Mouse (Mus musculus): ENCODE measurements at regions not wholly inside any gene's neighbourhood (a gene's known extent, or its start where the extent isn't known, plus 50 kb on each side); places are given as distances from the start of the nearest gene placed in this dataset.

- no peak overlapping the region for H3K4me2 ChIP-seq (ENCODE audit: low read depth, low read length)
- no peaks in the 10 kb centered on the region for H3K9me3 ChIP-seq (replicated peaks; ENCODE audit: control insufficient read depth, low read length)
- 52% methylated on average over 17 of the region's 17 CpGs for WGBS (ENCODE audit: insufficient replicate concordance)
- peaks cover 20% of the 10 kb centered on the region for H3K27me3 ChIP-seq (ENCODE audit: control insufficient read depth, insufficient read depth, low read depth, low read length)
- H3K4me1 ChIP-seq (ENCODE audit: control insufficient read depth, low read depth, low read length): no peaks in the 10 kb centered on the region
- H3K4me3 ChIP-seq (ENCODE audit: low read depth, low read length): no peak overlapping the region
- no peak overlapping the region for H3K27ac ChIP-seq (ENCODE audit: low read length)
- no peak overlapping the region for H3K9ac ChIP-seq (ENCODE audit: low read depth, low read length)
- ATAC-seq (ENCODE audit: low read depth): no peak
- H3K36me3 ChIP-seq (ENCODE audit: control insufficient read depth, insufficient read depth): no peaks in the 10 kb centered on the region
Measured at GRCm38 (mm10) chr17:45869014-45869968, 135.6 kb upstream of the 1600014C23Rik start.

- Histone ChIP-seq H3K4me2 (ENCODE audit: low read depth, low read length) (no peak overlapping the region), H3K36me3 (ENCODE audit: control insufficient read depth, insufficient read depth) (no peaks in the 10 kb centered on the region), H3K27ac (ENCODE audit: low read length) (no peak overlapping the region), H3K9ac (ENCODE audit: low read depth, low read length) (no peak overlapping the region), H3K9me3 (replicated peaks; ENCODE audit: control insufficient read depth, low read length) (no peaks in the 10 kb centered on the region), H3K4me1 (ENCODE audit: control insufficient read depth, low read depth, low read length) (no peaks in the 10 kb centered on the region), H3K4me3 (ENCODE audit: low read depth, low read length) (no peak overlapping the region), H3K27me3 (ENCODE audit: control insufficient read depth, insufficient read depth, low read depth, low read length) (peaks cover 12% of the 10 kb centered on the region)
- no peak for ATAC-seq (ENCODE audit: low read depth)
- 70% methylated on average over 4 of the region's 4 CpGs for WGBS (ENCODE audit: insufficient replicate concordance)
Measured at GRCm38 (mm10) chr17:45868539-45868938, 134.9 kb upstream of the 1600014C23Rik start.

GRCm38 (mm10) chr17:45867727-45868126 is 134.1 kb upstream of the 1600014C23Rik start:
- no peak overlapping the region for H3K4me2 ChIP-seq (ENCODE audit: low read depth, low read length)
- 53% methylated on average over 5 of the region's 5 CpGs for WGBS (ENCODE audit: insufficient replicate concordance)

GRCm38 (mm10) chr17:45866876-45867652 is 133.4 kb upstream of the 1600014C23Rik start:
- Histone ChIP-seq H3K4me3 (ENCODE audit: low read depth, low read length) (no peak overlapping the region), H3K4me1 (ENCODE audit: control insufficient read depth, low read depth, low read length) (no peaks in the 10 kb centered on the region), H3K27me3 (ENCODE audit: control insufficient read depth, insufficient read depth, low read depth, low read length) (no peaks in the 10 kb centered on the region), H3K4me2 (ENCODE audit: low read depth, low read length) (no peak overlapping the region), H3K36me3 (ENCODE audit: control insufficient read depth, insufficient read depth) (no peaks in the 10 kb centered on the region), H3K27ac (ENCODE audit: low read length) (no peak overlapping the region), H3K9ac (ENCODE audit: low read depth, low read length) (no peak overlapping the region), H3K9me3 (replicated peaks; ENCODE audit: control insufficient read depth, low read length) (no peaks in the 10 kb centered on the region)
- ATAC-seq (ENCODE audit: low read depth): no peak
- WGBS (ENCODE audit: insufficient replicate concordance): 51% methylated on average over 15 of the region's 15 CpGs

More at GRCm38 (mm10) chr17:45867727-45868126, 134.1 kb upstream of the 1600014C23Rik start:
- Histone ChIP-seq H3K4me3 (ENCODE audit: low read depth, low read length) (no peak overlapping the region), H3K9ac (ENCODE audit: low read depth, low read length) (no peak overlapping the region), H3K27ac (ENCODE audit: low read length) (no peak overlapping the region), H3K9me3 (replicated peaks; ENCODE audit: control insufficient read depth, low read length) (no peaks in the 10 kb centered on the region), H3K4me1 (ENCODE audit: control insufficient read depth, low read depth, low read length) (no peaks in the 10 kb centered on the region), H3K27me3 (ENCODE audit: control insufficient read depth, insufficient read depth, low read depth, low read length) (peaks cover 4% of the 10 kb centered on the region), H3K36me3 (ENCODE audit: control insufficient read depth, insufficient read depth) (no peaks in the 10 kb centered on the region)
- ATAC-seq (ENCODE audit: low read depth): no peak

GRCm38 (mm10) chr17:45866346-45866745 is 132.7 kb upstream of the 1600014C23Rik start:
- Histone ChIP-seq H3K9me3 (replicated peaks; ENCODE audit: control insufficient read depth, low read length) (no peaks in the 10 kb centered on the region), H3K27ac (ENCODE audit: low read length) (no peak overlapping the region), H3K27me3 (ENCODE audit: control insufficient read depth, insufficient read depth, low read depth, low read length) (no peaks in the 10 kb centered on the region), H3K9ac (ENCODE audit: low read depth, low read length) (no peak overlapping the region), H3K36me3 (ENCODE audit: control insufficient read depth, insufficient read depth) (no peaks in the 10 kb centered on the region), H3K4me2 (ENCODE audit: low read depth, low read length) (no peak overlapping the region), H3K4me3 (ENCODE audit: low read depth, low read length) (no peak overlapping the region), H3K4me1 (ENCODE audit: control insufficient read depth, low read depth, low read length) (no peaks in the 10 kb centered on the region)
- 44% methylated on average over 10 of the region's 10 CpGs for WGBS (ENCODE audit: insufficient replicate concordance)
- no peak for ATAC-seq (ENCODE audit: low read depth)

- no peaks in the 10 kb centered on the region for H3K27me3 ChIP-seq (ENCODE audit: control insufficient read depth, insufficient read depth, low read depth, low read length)
- H3K9me3 ChIP-seq (replicated peaks; ENCODE audit: control insufficient read depth, low read length): no peaks in the 10 kb centered on the region
- no peak overlapping the region for H3K9ac ChIP-seq (ENCODE audit: low read depth, low read length)
- H3K27ac ChIP-seq (ENCODE audit: low read length): no peak overlapping the region
- H3K4me2 ChIP-seq (ENCODE audit: low read depth, low read length): no peak overlapping the region
- H3K4me1 ChIP-seq (ENCODE audit: control insufficient read depth, low read depth, low read length): no peaks in the 10 kb centered on the region
- H3K36me3 ChIP-seq (ENCODE audit: control insufficient read depth, insufficient read depth): no peaks in the 10 kb centered on the region
- H3K4me3 ChIP-seq (ENCODE audit: low read depth, low read length): no peak overlapping the region
- 35% methylated on average over 6 of the region's 6 CpGs for WGBS (ENCODE audit: insufficient replicate concordance)
- ATAC-seq (ENCODE audit: low read depth): no peak
Measured at GRCm38 (mm10) chr17:45865944-45866343, 132.3 kb upstream of the 1600014C23Rik start.

GRCm38 (mm10) chr17:45863471-45864205 is 130.0 kb upstream of the 1600014C23Rik start:
- 59% methylated on average over 10 of the region's 10 CpGs for WGBS (ENCODE audit: insufficient replicate concordance)
- Histone ChIP-seq H3K4me2 (ENCODE audit: low read depth, low read length) (no peak overlapping the region), H3K9ac (ENCODE audit: low read depth, low read length) (no peak overlapping the region), H3K27me3 (ENCODE audit: control insufficient read depth, insufficient read depth, low read depth, low read length) (no peaks in the 10 kb centered on the region), H3K36me3 (ENCODE audit: control insufficient read depth, insufficient read depth) (no peaks in the 10 kb centered on the region), H3K4me1 (ENCODE audit: control insufficient read depth, low read depth, low read length) (no peaks in the 10 kb centered on the region), H3K4me3 (ENCODE audit: low read depth, low read length) (no peak overlapping the region), H3K27ac (ENCODE audit: low read length) (no peak overlapping the region), H3K9me3 (replicated peaks; ENCODE audit: control insufficient read depth, low read length) (no peaks in the 10 kb centered on the region)
- ATAC-seq (ENCODE audit: low read depth): no peak

- Histone ChIP-seq H3K4me1 (ENCODE audit: control insufficient read depth, low read depth, low read length) (no peaks in the 10 kb centered on the region), H3K4me2 (ENCODE audit: low read depth, low read length) (no peak overlapping the region), H3K4me3 (ENCODE audit: low read depth, low read length) (no peak overlapping the region), H3K27ac (ENCODE audit: low read length) (no peak overlapping the region), H3K36me3 (ENCODE audit: control insufficient read depth, insufficient read depth) (no peaks in the 10 kb centered on the region), H3K27me3 (ENCODE audit: control insufficient read depth, insufficient read depth, low read depth, low read length) (no peaks in the 10 kb centered on the region), H3K9ac (ENCODE audit: low read depth, low read length) (no peak overlapping the region), H3K9me3 (replicated peaks; ENCODE audit: control insufficient read depth, low read length) (no peaks in the 10 kb centered on the region)
- ATAC-seq (ENCODE audit: low read depth): no peak
- 60% methylated on average over 3 of the region's 3 CpGs for WGBS (ENCODE audit: insufficient replicate concordance)
Measured at GRCm38 (mm10) chr17:45863031-45863430, 129.4 kb upstream of the 1600014C23Rik start.
